Mouse (Mus musculus) neural tube, embryonic 13.5 days (tissue): ENCODE results near the gene Ankrd13d. TPM values are rescaled to one million over a fixed set of nuclear protein-coding genes. Genes with fewer than 3 reads are reported as not detected.

Experiments
- ATAC-seq: fragments of 200-750 bp; cut with Nextera tagmentation; 2 replicates; pipeline ENCODE4 v1.8.0; 2017; ENCODE audit warnings: low read depth, mild to moderate bottlenecking, moderate TSS enrichment, moderate library complexity
- H3K27ac ChIP-seq: fragments of 300-500 bp; sonication (generic); replicated peaks from 2 replicates; pipeline ENCODE4 v1.5.1; 2015; ENCODE audit warnings: moderate library complexity, mild to moderate bottlenecking, inconsistent platforms
- H3K27me3 ChIP-seq: fragments of 300-500 bp; sonication (generic); 2 replicates; pipeline ENCODE4 v1.6.1; 2015; ENCODE audit warnings: mild to moderate bottlenecking, inconsistent platforms
- H3K36me3 ChIP-seq: fragments of 300-500 bp; sonication (generic); 2 replicates; pipeline ENCODE4 v1.6.1; 2015; ENCODE audit warnings: mild to moderate bottlenecking, inconsistent platforms
- H3K4me1 ChIP-seq: fragments of 300-500 bp; sonication (generic); replicated peaks from 2 replicates; pipeline ENCODE4 v1.6.1; 2015; ENCODE audit warnings: inconsistent platforms
- H3K4me2 ChIP-seq: fragments of 300-500 bp; sonication (generic); 2 replicates; pipeline ENCODE4 v1.6.1; 2015; ENCODE audit warnings: inconsistent platforms, mild to moderate bottlenecking, moderate library complexity
- H3K4me3 ChIP-seq: fragments of 300-500 bp; sonication (generic); 2 replicates; pipeline ENCODE4 v1.5.1; 2015; ENCODE audit warnings: mild to moderate bottlenecking, inconsistent platforms
- H3K9ac ChIP-seq: fragments of 300-500 bp; sonication (generic); 2 replicates; pipeline ENCODE4 v1.6.1; 2015; ENCODE audit warnings: moderate library complexity, mild to moderate bottlenecking, inconsistent platforms
- H3K9me3 ChIP-seq: fragments of 300-500 bp; sonication (generic); 2 replicates; pipeline ENCODE4 v1.6.1; 2016; ENCODE audit warnings: inconsistent platforms
- WGBS: fragments of 180-500 bp; shearing (Covaris S2); methylation state at CpG from one replicate; pipeline ENCODE4 v1.1.7; 2015; 5-methylcytosine and 5-hydroxymethylcytosine counted together
- polyA plus RNA-seq: library from polyadenylated mRNA; unstranded; fragments of >200 nt; fragmentation: Nextera tagmentation; extraction: Ambion mirVana; gene quantifications from 2 replicates; pipeline ENCODE4 v1.2.1, GENCODE M21; 2015

Gene Ankrd13d
- polyA plus RNA-seq, 1 experiment from 2014 or later: 33.1 TPM

GRCm38 (mm10) chr19:4309776-4310185 lies 26.8 kb upstream of the Ankrd13d start:
- Histone ChIP-seq H3K4me1 (peaks cover 15% of the 10 kb centered on the region), H3K27ac (no peak overlapping the region), H3K4me3 (no peak overlapping the region), H3K4me2 (no peak overlapping the region), H3K9ac (no peak overlapping the region), H3K27me3 (no peaks in the 10 kb centered on the region), H3K9me3 (no peaks in the 10 kb centered on the region), H3K36me3 (peaks cover 9% of the 10 kb centered on the region)
- ATAC-seq: no peak

DNA sequence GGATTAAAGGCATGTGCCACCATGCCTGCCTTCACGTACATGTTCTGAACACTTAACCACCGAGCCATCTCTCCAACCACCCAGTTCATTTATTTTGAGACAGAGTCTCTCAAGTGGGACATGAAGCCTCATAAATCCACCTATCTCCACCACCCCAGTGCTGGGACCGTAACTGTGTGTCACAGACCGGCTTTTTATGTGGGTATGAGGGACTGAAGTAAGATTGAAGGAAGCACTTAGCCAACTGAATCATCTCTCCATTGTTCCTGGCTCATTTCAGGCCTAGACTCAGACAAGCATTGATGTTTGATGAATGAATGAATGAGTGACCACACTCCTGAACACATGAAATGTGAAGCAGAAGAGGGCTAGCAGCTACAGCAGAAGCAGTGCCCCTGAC lies 26.4 kb upstream of the Ankrd13d start:
- Histone ChIP-seq H3K4me1 (peaks cover 20% of the 10 kb centered on the region), H3K27me3 (no peaks in the 10 kb centered on the region), H3K9ac (no peak overlapping the region), H3K9me3 (no peaks in the 10 kb centered on the region), H3K36me3 (peaks cover 9% of the 10 kb centered on the region), H3K4me3 (no peak overlapping the region), H3K27ac (no peak overlapping the region), H3K4me2 (no peak overlapping the region)
- 91% methylated on average over 4 of the region's 4 CpGs for WGBS
- no peak for ATAC-seq

DNA sequence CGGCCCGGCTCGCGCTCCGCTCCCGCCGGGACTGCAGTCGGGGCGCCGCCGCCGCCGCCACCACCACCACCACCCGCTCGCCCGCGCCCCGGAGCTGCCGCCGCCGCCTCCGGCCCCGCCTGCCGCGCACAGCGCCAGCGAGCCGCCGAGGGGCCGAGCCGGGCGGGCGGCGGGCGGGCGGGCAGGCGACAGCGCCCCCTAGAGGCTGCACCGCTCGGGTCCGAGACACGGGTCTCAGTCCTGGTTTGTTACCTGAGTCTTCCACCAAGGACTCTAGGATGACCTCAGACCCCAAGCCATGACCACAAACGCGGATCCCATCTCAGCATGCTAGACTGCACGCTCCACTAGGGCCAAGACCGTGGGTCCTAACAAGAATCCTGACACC lies 23.2 kb upstream of the Ankrd13d start, which contains the start of gene Grk2:
Grk2 (minus strand) TSS at position 33 of the 388 bp plus-strand sequence.
- Histone ChIP-seq H3K27me3 (no peaks in the 10 kb centered on the region), H3K27ac (peak within 1 kb of the TSS; percentile 89), H3K4me3 (peak within 1 kb of the TSS; percentile 94), H3K36me3 (no peaks in the 10 kb centered on the region), H3K4me1 (peaks cover 51% of the 10 kb centered on the region), H3K4me2 (peak within 1 kb of the TSS; percentile 85), H3K9ac (peak within 1 kb of the TSS; percentile 99), H3K9me3 (no peaks in the 10 kb centered on the region)
- under 1% methylated on average over 10 of the region's 46 CpGs for WGBS
- ATAC-seq: peak; percentile 68

DNA sequence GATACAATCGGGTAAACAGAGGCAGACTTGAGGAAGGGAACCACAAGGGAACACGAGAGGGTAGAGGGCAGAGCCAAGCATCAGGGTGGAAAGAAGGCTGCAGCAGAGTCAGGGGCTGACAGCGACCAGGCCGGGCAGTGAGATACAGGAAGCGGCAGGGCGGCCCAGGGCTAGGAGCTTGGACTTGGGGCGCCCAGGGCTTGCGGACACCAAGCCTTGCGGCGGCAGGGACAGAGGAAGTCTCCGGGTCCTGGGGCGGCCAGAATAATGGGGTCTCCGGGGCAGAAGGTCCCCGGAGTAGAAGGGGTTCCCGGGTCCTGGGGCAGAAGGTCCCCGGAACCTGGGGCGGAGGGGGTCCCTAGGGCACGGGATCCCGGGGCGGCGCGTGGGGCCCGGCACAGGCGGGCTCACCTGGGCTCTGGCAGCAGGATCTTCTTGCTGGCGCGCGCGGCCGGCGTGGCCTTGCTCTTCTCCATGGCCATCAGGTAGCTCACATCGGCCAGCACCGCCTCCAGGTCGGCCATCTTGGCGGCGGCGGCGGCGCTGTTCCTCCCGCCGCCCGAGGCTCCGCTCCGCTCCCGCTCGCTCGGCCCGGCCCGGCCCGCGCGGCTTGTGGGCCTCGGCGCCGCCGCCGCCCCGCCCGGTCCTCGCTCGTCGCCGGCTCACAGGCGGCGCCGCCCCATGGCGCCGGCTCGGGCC lies 22.7 kb upstream of the Ankrd13d start:
- Histone ChIP-seq H3K27ac (peak overlapping the region; percentile 89), H3K36me3 (no peaks in the 10 kb centered on the region), H3K9ac (peak overlapping the region; percentile 99), H3K4me1 (peaks cover 57% of the 10 kb centered on the region), H3K27me3 (no peaks in the 10 kb centered on the region), H3K4me2 (peak overlapping the region; percentile 85), H3K4me3 (peak overlapping the region; percentile 94), H3K9me3 (no peaks in the 10 kb centered on the region)
- peak; percentile 62 for ATAC-seq
- WGBS: under 1% methylated on average over 46 of the region's 68 CpGs

DNA sequence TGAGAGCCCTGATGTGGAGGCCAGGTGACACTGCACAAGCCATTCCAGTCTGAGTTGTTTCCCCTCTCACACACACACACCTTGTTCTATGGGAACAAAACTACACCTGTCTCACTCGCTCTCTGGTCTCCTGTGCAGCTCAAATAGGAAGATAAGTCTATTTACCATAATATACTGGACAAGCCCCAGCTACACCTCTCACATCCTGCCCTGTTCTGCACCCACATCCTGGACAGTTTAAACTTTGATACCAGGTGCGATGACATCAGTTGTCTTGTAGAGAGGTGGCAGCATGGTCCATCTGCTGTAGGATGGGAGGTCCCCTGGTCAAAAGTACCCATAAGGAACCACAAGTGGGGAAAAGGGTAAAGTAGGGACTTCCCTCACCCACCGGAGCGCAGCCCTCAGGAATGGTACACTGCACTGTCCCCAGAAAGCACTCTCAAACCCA lies 22.0 kb upstream of the Ankrd13d start:
- Histone ChIP-seq H3K4me3 (peak overlapping the region; percentile 94), H3K36me3 (no peaks in the 10 kb centered on the region), H3K27ac (no peak overlapping the region; the same call in 1 of the 2 replicates), H3K9me3 (no peaks in the 10 kb centered on the region), H3K9ac (peak overlapping the region; percentile 99), H3K4me1 (peaks cover 64% of the 10 kb centered on the region), H3K4me2 (peak overlapping the region; percentile 85), H3K27me3 (no peaks in the 10 kb centered on the region)
- WGBS: 57% methylated on average over 4 of the region's 4 CpGs
- ATAC-seq: no peak

DNA sequence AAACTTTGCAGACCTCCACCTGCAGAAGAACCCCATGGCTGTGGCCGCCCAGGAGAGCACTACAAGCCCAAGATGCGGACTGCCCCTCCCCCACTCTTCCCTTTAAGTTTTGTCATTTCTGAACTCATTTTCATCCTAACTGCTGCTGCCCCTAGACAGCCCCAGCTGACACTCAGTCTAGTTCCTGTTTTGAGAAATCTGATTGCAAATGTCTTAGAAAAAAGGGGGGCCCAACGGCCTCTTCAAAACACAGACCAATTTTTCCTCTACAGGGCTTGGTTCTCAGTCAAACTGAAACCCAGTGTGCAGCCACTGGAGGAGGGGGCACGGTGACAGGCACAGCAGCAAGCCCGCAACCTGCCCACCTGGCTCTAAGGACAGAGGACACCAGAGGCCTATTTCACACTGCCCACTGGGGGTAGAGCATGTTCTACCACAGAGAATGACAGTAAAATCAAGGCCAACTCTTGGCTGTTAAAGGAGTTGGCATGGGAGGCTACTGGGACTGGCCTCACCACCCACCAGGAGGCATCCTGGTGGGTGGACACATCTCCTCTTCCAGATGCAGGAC lies 21.4 kb upstream of the Ankrd13d start:
- H3K9me3 ChIP-seq: no peaks in the 10 kb centered on the region
- no peaks in the 10 kb centered on the region for H3K27me3 ChIP-seq
- H3K36me3 ChIP-seq: no peaks in the 10 kb centered on the region
- H3K27ac ChIP-seq: no peak overlapping the region; the same call in 1 of the 2 replicates
- peak overlapping the region; percentile 85 for H3K4me2 ChIP-seq
- WGBS: 84% methylated on average over 5 of the region's 5 CpGs
- peak overlapping the region; percentile 94 for H3K4me3 ChIP-seq
- peaks cover 70% of the 10 kb centered on the region for H3K4me1 ChIP-seq
- peak overlapping the region; percentile 99 for H3K9ac ChIP-seq
- no peak for ATAC-seq

DNA sequence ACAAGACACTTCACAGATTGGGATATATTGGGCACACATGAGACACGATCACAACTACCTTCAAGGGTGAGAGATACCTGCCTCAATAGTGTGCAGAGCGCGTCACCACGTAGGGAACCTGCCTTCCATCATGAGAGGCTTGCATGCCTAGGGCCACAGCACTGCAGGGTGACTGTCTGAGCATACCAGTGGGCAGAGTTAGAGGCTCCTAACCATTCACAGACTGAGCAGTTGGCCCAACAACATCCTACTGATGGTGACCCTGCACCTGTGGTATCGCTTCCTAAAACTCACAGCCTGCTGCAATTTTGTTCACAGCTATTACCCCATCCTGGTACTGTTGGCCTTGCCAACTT lies 20.7 kb upstream of the Ankrd13d start:
- H3K27me3 ChIP-seq: no peaks in the 10 kb centered on the region
- no peak overlapping the region for H3K9ac ChIP-seq
- 92% methylated on average over 5 of the region's 5 CpGs for WGBS
- peaks cover 77% of the 10 kb centered on the region for H3K4me1 ChIP-seq
- no peak overlapping the region for H3K4me3 ChIP-seq
- peak overlapping the region; percentile 85 for H3K4me2 ChIP-seq
- no peak overlapping the region for H3K27ac ChIP-seq
- H3K36me3 ChIP-seq: no peaks in the 10 kb centered on the region
- H3K9me3 ChIP-seq: no peaks in the 10 kb centered on the region
- no peak for ATAC-seq

DNA sequence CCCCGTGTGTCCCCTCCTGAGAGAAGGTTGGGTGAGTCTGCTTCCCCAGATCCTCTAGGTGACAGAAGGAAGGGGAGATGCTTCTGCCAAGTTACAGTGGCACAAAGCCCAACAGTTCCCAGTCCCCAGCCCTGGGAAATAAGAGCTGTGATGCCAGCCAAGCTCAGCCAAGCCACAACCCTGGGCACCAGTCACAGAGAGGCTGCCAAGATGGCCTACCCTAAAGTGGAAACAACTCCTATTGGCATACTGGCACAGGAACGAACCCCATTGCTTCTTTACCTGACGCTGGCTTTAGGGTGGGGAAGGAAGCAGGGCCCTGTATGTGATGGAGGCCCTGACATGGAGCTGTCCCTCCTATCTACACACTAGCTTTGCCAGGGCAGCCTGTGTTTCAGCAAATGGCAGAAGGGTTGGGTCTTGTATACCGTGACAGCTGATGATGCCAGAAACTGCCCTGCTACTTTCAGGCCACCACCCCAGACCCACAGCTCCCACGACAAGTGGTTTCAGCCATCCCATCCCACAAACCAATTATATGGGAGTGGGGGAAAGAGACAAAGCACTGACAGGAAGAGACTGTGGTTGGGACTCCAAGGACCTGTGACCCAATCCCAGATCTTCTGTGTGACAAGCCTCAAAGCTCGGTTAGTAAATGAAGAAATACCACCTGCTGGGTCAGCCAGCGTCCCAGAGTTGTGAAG lies 20.2 kb upstream of the Ankrd13d start:
- Histone ChIP-seq H3K4me3 (peak overlapping the region; percentile 12), H3K9ac (peak overlapping the region; percentile 59; the same call in 1 of the 2 replicates)
- 71% methylated on average over 7 of the region's 7 CpGs for WGBS

DNA sequence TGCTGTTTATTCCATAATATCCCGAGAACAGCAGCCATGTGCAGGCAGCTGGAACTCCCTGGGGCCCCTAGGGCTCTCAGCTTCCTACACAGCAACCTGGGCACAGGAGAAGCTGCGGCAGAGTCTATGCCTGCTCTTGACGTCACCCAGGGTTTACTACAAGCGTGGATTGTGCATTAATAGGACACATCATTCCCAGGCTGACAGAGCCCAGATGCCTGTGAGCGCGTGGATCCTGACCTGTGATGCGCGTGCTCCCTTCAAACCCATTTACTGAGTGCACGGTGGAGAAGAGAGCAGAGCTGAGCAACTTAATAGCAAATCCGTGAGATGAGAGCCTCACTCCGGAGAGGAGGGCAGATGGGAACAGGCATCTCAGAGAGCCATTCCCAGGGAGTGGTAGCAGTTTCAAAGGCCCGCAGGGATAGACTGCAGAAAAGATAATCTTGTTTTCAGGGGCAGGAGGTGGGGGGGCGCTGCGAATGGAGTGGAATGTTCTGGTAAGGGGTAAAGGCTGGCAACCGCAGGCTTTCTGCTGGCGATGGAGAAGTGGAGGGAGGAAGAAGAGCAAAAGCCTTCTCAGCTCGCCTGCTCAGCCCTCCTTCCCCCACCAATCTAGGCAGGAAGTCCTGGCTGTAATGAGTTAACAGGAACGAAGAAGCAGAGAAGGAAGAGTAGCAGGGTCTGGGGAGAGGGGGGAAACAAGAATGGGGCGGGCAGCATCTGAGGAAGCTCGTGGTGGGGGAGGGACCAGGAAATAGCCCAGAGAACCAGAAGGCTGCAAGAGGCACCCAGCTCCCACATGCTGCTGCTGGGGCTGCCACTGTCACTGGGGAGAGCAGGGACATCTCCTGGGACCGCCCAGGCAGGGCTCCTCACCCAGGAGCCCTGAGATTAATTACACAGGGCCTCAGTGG lies 19.1 kb upstream of the Ankrd13d start:
- Histone ChIP-seq H3K9me3 (no peaks in the 10 kb centered on the region), H3K27ac (peak overlapping the region; percentile 87), H3K4me2 (peak overlapping the region; percentile 85), H3K4me3 (peak overlapping the region; percentile 12; the same call in 1 of the 2 replicates), H3K36me3 (no peaks in the 10 kb centered on the region), H3K4me1 (peaks cover 76% of the 10 kb centered on the region), H3K27me3 (no peaks in the 10 kb centered on the region), H3K9ac (peak overlapping the region; percentile 59)
- WGBS: 27% methylated on average over 21 of the region's 21 CpGs
- peak; percentile 20; the same call in 1 of the 2 replicates for ATAC-seq

More for the DNA sequence above, 20.2 kb upstream of the Ankrd13d start:
- Histone ChIP-seq H3K27ac (peak overlapping the region; percentile 87), H3K4me1 (peaks cover 77% of the 10 kb centered on the region), H3K9me3 (no peaks in the 10 kb centered on the region), H3K36me3 (no peaks in the 10 kb centered on the region), H3K27me3 (no peaks in the 10 kb centered on the region), H3K4me2 (peak overlapping the region; percentile 85)
- no peak for ATAC-seq

DNA sequence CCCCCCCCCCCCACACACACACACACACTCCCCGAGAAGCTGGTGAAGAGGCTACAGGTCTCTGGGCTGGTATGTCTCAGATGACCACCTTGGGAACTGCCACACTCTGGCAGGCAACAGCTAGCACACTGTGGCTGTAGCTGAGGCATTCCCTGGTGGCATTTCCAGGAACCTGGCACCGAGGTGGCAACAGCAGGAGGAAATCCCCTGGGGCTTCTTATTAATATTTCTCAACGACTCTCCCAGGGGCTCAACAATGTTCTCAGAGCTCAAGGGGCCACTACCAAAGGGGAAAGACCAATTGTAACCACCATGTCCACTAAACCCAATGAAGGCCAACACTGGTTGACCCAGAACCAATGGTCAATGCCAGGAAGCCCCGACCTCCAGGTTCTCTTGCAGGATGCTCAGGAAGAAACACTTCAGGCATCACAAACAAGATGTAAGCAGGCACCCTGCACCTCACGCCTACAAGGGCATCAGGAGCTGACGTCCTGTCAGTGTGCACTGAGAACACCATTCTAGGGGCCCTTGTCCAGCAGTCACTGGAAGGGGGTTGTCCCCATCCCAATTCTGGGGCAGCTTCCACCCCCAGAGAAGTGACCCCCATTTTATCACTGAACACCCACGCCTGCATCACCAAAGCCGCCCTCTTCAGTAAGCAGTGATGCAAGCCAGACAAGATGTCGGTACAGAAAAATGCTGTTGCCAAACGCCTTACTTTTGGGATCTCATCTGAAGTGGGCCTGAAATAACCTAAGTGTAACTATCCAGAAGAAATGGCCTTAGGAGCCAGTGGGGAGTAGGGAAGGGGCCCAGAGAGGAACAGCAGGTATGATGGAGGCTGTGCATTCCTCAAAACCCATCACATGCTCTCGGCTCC lies 18.2 kb upstream of the Ankrd13d start:
- no peak overlapping the region for H3K4me3 ChIP-seq
- WGBS: 64% methylated on average over 11 of the region's 11 CpGs
- no peaks in the 10 kb centered on the region for H3K36me3 ChIP-seq
- peak overlapping the region; percentile 85 for H3K4me2 ChIP-seq
- no peaks in the 10 kb centered on the region for H3K9me3 ChIP-seq
- peaks cover 68% of the 10 kb centered on the region for H3K4me1 ChIP-seq
- peak overlapping the region; percentile 87 for H3K27ac ChIP-seq
- H3K27me3 ChIP-seq: no peaks in the 10 kb centered on the region
- no peak for ATAC-seq
- H3K9ac ChIP-seq: peak overlapping the region; percentile 59

- H3K36me3 ChIP-seq: no peaks in the 10 kb centered on the region
- no peaks in the 10 kb centered on the region for H3K9me3 ChIP-seq
- H3K4me1 ChIP-seq: peaks cover 67% of the 10 kb centered on the region
- H3K4me2 ChIP-seq: no peak overlapping the region
- ATAC-seq: no peak
- WGBS: 43% methylated on average over 7 of the region's 7 CpGs
- peak overlapping the region; percentile 87 for H3K27ac ChIP-seq
- no peak overlapping the region for H3K4me3 ChIP-seq
- H3K27me3 ChIP-seq: no peaks in the 10 kb centered on the region
- H3K9ac ChIP-seq: no peak overlapping the region; the same call in 1 of the 2 replicates
Measured at GRCm38 (mm10) chr19:4300271-4300704, 17.4 kb upstream of the Ankrd13d start.
